Mouse (Mus musculus) CD4-positive naive resting alpha-beta T cell, adult 57 days (primary cell): ENCODE data around the gene Slx. TPM values are rescaled to one million over a fixed set of nuclear protein-coding genes. Genes with fewer than 3 reads are reported as not detected.

ENCODE experiments used
- total RNA-seq: library from RNA; stranded (reverse); gene quantifications from one replicate; pipeline ENCODE4 v1.2.4, GENCODE M21; 2023

The Slx gene
- total RNA-seq, result not detected

GRCm38 (mm10) chrX:26545465-26545864, at the start of gene Slx:
Slx (minus strand) TSS chrX:26545565.

Other genes with a start within 250 kb of the Slx start
- not detected for gene Gm2030, start 235.5 kb downstream of the Slx start, total RNA-seq
- not detected for gene Gm14525, start 157.1 kb upstream of the Slx start, total RNA-seq